Mouse (Mus musculus): ENCODE results near the gene Spata13.

DNA sequence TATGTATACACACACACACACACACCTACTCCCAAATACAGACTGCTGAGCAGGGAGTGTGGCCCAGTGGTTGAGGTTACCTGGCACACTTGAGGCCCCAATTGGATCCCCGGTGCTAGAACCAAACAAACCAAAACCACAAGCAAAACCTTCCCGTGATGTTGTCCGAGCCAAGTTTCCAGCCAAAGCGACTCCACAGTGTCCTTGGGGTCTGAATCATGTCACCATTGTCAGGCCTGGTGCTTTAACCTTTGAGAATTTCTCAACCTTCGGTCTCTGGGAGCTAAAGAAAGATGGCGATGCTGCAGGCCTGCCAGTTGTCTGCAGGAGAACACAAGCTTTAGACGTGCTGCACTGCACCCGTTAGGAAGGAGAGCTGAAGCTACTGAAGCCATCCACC, 26.8 kb downstream of the Spata13 start:
- TF ChIP-seq CTCF (IDR thresholded peaks at IDR 0.05; ENCODE audit: low read depth, low read length) (no peak), GATA1 (IDR thresholded peaks at IDR 0.05; ENCODE audit: borderline replicate concordance, low read length) (no peak)
